Mouse (Mus musculus) Patski (cell line): ENCODE measurements around the gene C1qbp. TPM values are rescaled to one million over a fixed set of nuclear protein-coding genes. Genes with fewer than 3 reads are reported as not detected.
A peak's percentile ranks its signal among the peaks of the same experiment; 100 is the strongest.

Source experiments
- ATAC-seq: fragments of 100-300 bp; one replicate; pipeline ENCODE4 v1.8.0; 2021
- CTCF ChIA-PET: fragments of 350-600 bp; sonication (Branson Sonifier 250); formaldehyde crosslinking; loops from one replicate; lab custom pipeline; 2022; ENCODE audit warnings: inconsistent platforms; lab: Charles Lee
- POLR2A ChIA-PET: fragments of 350-600 bp; sonication (Branson Sonifier 250); formaldehyde crosslinking; loops from one replicate; lab custom pipeline; 2022; ENCODE audit warnings: antibody characterized with exemption, inconsistent platforms; lab: Charles Lee
- DNase-seq: peaks from one replicate; pipeline ENCODE4 v3.0.0-alpha.2; 2011; ENCODE audit warnings: low read depth, low spot score
- H3K27me3 ChIP-seq: fragments of 371-371 bp; one replicate; pipeline ENCODE4 v1.5.1; 2021
- CTCF ChIP-seq: fragments of 100-300 bp; IDR thresholded peaks from one replicate; pipeline ENCODE4 v1.5.1; 2021
- in situ Hi-C: fragments of 300-500 bp; cut with MboI; formaldehyde crosslinking; loops from 3 replicates; pipeline ENCODE4 v1.11.1; 2018; ENCODE audit warnings: low pct_unique_long_range_greater_than_20kb, mixed read lengths
- polyA plus RNA-seq: library from polyadenylated mRNA; unstranded; gene quantifications from one replicate; pipeline ENCODE4 v1.2.3, GENCODE M21; 2021

The C1qbp gene
- polyA plus RNA-seq, 1 experiment from 2014 or later = 248 TPM

DNA sequence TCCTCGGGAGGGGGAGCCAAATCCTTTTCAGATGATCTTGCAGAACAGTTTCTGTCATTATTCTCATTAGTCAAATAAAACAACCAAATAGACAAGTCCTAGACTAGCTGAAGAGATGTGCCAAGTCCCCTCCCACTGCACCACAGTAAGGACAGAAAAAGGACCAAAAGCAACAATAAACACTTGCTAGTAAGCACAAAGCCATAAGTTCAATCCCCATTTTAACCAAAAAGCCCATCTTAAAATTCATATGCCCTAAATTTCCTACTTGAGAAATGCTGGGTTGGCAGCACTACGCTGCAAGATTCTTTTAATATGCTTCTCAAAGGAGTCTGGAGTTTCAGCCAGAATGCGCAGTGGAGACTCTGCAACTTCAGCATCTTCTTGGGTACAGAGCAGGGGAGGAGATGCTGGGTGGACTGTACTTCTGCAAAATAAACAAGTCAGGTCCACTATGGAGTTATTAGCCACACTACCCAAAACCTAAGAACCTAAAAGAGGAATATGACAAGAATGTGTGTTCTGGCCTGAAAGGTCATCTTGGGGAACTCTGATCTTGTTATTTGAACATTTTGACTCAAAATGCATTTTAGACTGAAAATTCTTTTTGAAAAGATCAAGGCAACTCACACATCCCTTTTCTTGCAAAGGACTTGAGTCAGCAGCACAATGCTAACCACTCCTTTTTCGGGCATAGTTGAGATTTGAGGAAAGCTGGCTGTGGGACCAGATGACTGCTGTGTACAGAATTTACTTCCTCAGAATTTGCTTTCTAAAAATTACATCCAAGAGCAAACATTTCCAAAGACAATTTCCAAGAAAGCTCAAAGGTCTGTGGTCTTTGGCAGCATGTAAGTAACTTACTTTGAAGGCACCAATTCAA is 37.6 kb downstream of the C1qbp start:
- in situ Hi-C loops = no loop called here
- POLR2A ChIA-PET = no interaction called here

DNA sequence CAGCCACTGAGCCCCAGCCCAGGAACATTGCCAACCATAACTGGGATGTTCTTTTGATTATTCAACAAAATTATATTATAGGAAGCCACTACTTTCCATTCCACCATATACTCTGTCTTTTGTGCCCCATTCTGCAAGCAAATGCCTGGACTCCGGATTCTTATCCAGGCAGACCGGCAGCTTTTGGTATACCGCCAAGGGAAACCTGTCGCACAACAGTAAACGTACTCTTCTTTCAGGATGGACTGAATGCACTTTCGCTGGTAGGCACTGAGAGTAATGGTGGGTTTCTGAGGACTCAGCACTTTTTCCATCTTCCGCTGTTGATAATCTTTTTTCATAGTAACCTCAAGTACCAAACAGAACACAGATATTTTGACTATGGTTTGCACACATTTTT is 39.2 kb downstream of the C1qbp start:
- ChIA-PET POLR2A (no interaction called here), CTCF (no interaction called here)
- in situ Hi-C loops = no loop called here

More for the DNA sequence above, 37.6 kb downstream of the C1qbp start:
- TF ChIP-seq CTCF = no peak
- no peak for ATAC-seq
- no peak for DNase-seq
- H3K27me3 ChIP-seq = no peaks in the 10 kb centered on the region
- CTCF ChIA-PET = interaction anchor here (1.4 kb wide), 1 partner anchor 9 kb away, joined by 3 read pairs; no protein-coding TSS in a partner anchor

GRCm38 (mm10) chr11:70942596-70942995 is 40.2 kb downstream of the C1qbp start:
- DNase-seq (no peak), ATAC-seq (no peak)
- TF ChIP-seq CTCF = peak; percentile 29
- CTCF ChIA-PET = no interaction called here
- POLR2A ChIA-PET = no interaction called here
- in situ Hi-C loops = no loop called here
- H3K27me3 ChIP-seq = no peaks in the 10 kb centered on the region

More for the DNA sequence above, 39.2 kb downstream of the C1qbp start:
- no peaks in the 10 kb centered on the region for H3K27me3 ChIP-seq
- DNase-seq (no peak), ATAC-seq (no peak)
- no peak for TF ChIP-seq CTCF

DNA sequence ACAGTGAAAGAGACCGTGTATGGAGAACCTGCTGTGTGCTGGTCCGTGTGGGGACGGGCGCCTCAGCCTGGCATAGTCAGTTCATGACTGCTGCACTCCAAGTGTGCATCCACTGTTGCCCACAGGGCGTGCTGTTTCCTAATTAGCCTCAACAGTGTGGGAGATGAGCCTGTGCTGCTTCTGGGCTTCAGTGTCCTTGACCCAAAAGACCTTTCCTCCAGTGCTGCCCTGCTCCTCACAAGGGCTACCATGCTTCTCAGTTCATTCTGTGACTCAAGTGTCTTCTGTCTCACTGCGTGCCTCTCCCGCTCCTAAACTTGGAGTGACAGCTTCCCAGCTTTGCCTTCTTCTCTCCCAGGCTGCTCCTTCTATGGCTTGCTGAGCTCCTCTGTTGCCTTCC is 47.5 kb downstream of the C1qbp start:
- ChIA-PET CTCF (interaction anchor here (1.4 kb wide), 1 partner anchor 33 kb away, joined by 3 read pairs; no protein-coding TSS in a partner anchor), POLR2A (no interaction called here)
- ATAC-seq = no peak
- H3K27me3 ChIP-seq = no peaks in the 10 kb centered on the region
- TF ChIP-seq CTCF = no peak
- in situ Hi-C loops = no loop called here
- DNase-seq = no peak

DNA sequence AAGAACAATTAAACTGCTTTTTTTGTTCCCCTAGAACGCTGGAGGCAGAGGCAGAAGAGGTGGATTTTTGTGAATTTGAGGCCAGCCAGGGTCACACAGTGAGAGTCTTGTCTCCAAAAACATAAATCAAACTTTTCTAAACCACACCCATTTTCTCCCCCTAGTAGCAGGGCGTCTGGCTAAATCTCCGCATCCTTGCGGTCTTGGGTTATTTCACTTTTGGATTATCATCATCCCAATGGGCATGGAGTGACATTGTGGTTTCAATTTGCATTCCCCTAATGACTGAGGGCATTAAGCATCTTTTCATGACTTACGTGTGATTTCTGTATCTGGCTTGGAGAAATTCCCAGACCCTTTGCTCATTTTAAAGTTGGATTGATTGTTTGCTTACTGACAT is 51.4 kb downstream of the C1qbp start:
- ATAC-seq = peak; percentile 51
- CTCF ChIA-PET = no interaction called here
- TF ChIP-seq CTCF = no peak
- POLR2A ChIA-PET = interaction anchor here (0.5 kb wide), 1 partner anchor 18 kb away, joined by 3 read pairs; no protein-coding TSS in a partner anchor
- no peaks in the 10 kb centered on the region for H3K27me3 ChIP-seq
- in situ Hi-C loops = no loop called here
- DNase-seq = peak; percentile 85

Other genes starting within 250 kb of the C1qbp start
- 7.9 TPM for gene Zfp3, start 218.8 kb downstream of the C1qbp start, polyA plus RNA-seq
- 0.05 TPM for gene Scimp, start 170.4 kb downstream of the C1qbp start, polyA plus RNA-seq
- gene Rabep1, start 138.2 kb downstream of the C1qbp start, polyA plus RNA-seq = 48.8 TPM
- gene Nup88, start 13.1 kb downstream of the C1qbp start, polyA plus RNA-seq = 128 TPM
- gene Rpain, start 12.8 kb downstream of the C1qbp start, polyA plus RNA-seq = 51.8 TPM
- 20.9 TPM for gene Dhx33, start 21.4 kb upstream of the C1qbp start, polyA plus RNA-seq
- 30.3 TPM for gene Mis12, start 36.6 kb upstream of the C1qbp start, polyA plus RNA-seq
- 35.1 TPM for gene Derl2, start 36.8 kb upstream of the C1qbp start, polyA plus RNA-seq
- 0.41 TPM for gene 6330403K07Rik, start 50.5 kb upstream of the C1qbp start, polyA plus RNA-seq
- gene Nlrp1a, start 161.7 kb upstream of the C1qbp start, polyA plus RNA-seq = not detected
- not detected for gene Nlrp1b, start 247.7 kb upstream of the C1qbp start, polyA plus RNA-seq